Mouse (Mus musculus) left cerebral cortex, postnatal 25 days (tissue): Measurements from ENCODE around the gene Dot1l. TPM values are rescaled to one million over a fixed set of nuclear protein-coding genes. Genes with fewer than 3 reads are reported as not detected.
A peak's percentile ranks its signal among the peaks of the same experiment; 100 is the strongest.

Experiments
- DNase-seq, 2 experiments: peaks; one replicate each; pipeline ENCODE4 v3.0.0; 2022; ENCODE audit warnings: low spot score in 2 of 2, mixed read lengths in 1 of 2
- intact Hi-C: fragments of 180-260 bp; cut with DNase I; formaldehyde crosslinking; loops from one replicate; pipeline ENCODE4 v1.15.1; 2025
- total RNA-seq, 2 experiments: library from RNA; stranded (reverse); gene quantifications; 2 replicates each; pipeline ENCODE4 v1.2.3; 2021

The Dot1l gene
- total RNA-seq, 2 experiments from 2014 or later, result 46.5 to 56.0 TPM

- no peak for DNase-seq
- intact Hi-C loops, result loop anchor here (5.0 kb wide), 1 partner anchor 241 kb away; no protein-coding TSS in a partner anchor
These were observed 1.5 kb downstream of the Dot1l start for GRCm38 (mm10) chr10:80756509-80756908.

- intact Hi-C loops, result loop anchor here (5.0 kb wide), 1 partner anchor 240 kb away; no protein-coding TSS in a partner anchor
- peak; percentile 62 to 78 for DNase-seq
These were observed 2.0 kb downstream of the Dot1l start for GRCm38 (mm10) chr10:80756967-80757366.

- intact Hi-C loops, result loop anchor here (5.0 kb wide), 1 partner anchor 240 kb away; no protein-coding TSS in a partner anchor
- DNase-seq, result peak; percentile 51 to 67
These were observed 2.7 kb downstream of the Dot1l start for GRCm38 (mm10) chr10:80757717-80758116.

- DNase-seq, result peak in 1 of 2 experiments; percentile 68
- intact Hi-C loops, result loop anchor here (5.0 kb wide), 1 partner anchor 239 kb away; no protein-coding TSS in a partner anchor
These were observed 3.6 kb downstream of the Dot1l start for GRCm38 (mm10) chr10:80758651-80759050.

GRCm38 (mm10) chr10:80760596-80761524 lies 5.9 kb downstream of the Dot1l start:
- intact Hi-C loops, result no loop called here
- no peak for DNase-seq

- no peak for DNase-seq
- intact Hi-C loops, result no loop called here
These were observed 6.8 kb downstream of the Dot1l start for GRCm38 (mm10) chr10:80761821-80762220.

- intact Hi-C loops, result no loop called here
These were observed 8.5 kb downstream of the Dot1l start for GRCm38 (mm10) chr10:80763502-80763901.

GRCm38 (mm10) chr10:80765746-80766145 lies 10.7 kb downstream of the Dot1l start:
- DNase-seq, result no peak
- intact Hi-C loops, result no loop called here

More at GRCm38 (mm10) chr10:80763502-80763901, 8.5 kb downstream of the Dot1l start:
- DNase-seq, result no peak

- intact Hi-C loops, result no loop called here
- DNase-seq, result no peak
These were observed 11.3 kb downstream of the Dot1l start for GRCm38 (mm10) chr10:80766161-80766815.

GRCm38 (mm10) chr10:80768365-80768764 lies 13.4 kb downstream of the Dot1l start:
- DNase-seq, result no peak
- intact Hi-C loops, result no loop called here

GRCm38 (mm10) chr10:80773816-80774215 lies 18.8 kb downstream of the Dot1l start:
- no peak for DNase-seq
- intact Hi-C loops, result loop anchor here (1.0 kb wide), 1 partner anchor 27 kb away; no protein-coding TSS in a partner anchor

GRCm38 (mm10) chr10:80774549-80774948 lies 19.5 kb downstream of the Dot1l start:
- intact Hi-C loops, result loop anchor here (1.0 kb wide), 1 partner anchor 27 kb away; no protein-coding TSS in a partner anchor
- DNase-seq, result peak; percentile 88 to 97

- DNase-seq, result no peak
- intact Hi-C loops, result loop anchor here (1.0 kb wide), 1 partner anchor 28 kb away; no protein-coding TSS in a partner anchor
These were observed 20.0 kb downstream of the Dot1l start for GRCm38 (mm10) chr10:80774981-80775380.

GRCm38 (mm10) chr10:80775731-80776130 lies 20.7 kb downstream of the Dot1l start:
- DNase-seq, result no peak
- intact Hi-C loops, result no loop called here

- no peak for DNase-seq
- intact Hi-C loops, result no loop called here
These were observed 21.4 kb downstream of the Dot1l start for GRCm38 (mm10) chr10:80776358-80776869.

GRCm38 (mm10) chr10:80777123-80777522 lies 22.1 kb downstream of the Dot1l start:
- intact Hi-C loops, result loop anchor here (1.0 kb wide), 1 partner anchor 9 kb away; no protein-coding TSS in a partner anchor
- DNase-seq, result no peak

- DNase-seq, result no peak
- intact Hi-C loops, result no loop called here
These were observed 24.6 kb downstream of the Dot1l start for GRCm38 (mm10) chr10:80779565-80779964.

GRCm38 (mm10) chr10:80784302-80784701 lies 29.3 kb downstream of the Dot1l start:
- peak in 1 of 2 experiments; percentile 65 for DNase-seq
- intact Hi-C loops, result no loop called here

GRCm38 (mm10) chr10:80784871-80785270 lies 29.9 kb downstream of the Dot1l start:
- DNase-seq, result no peak
- intact Hi-C loops, result no loop called here

- DNase-seq, result no peak
- intact Hi-C loops, result loop anchor here (1.0 kb wide), 1 partner anchor 9 kb away; no protein-coding TSS in a partner anchor
These were observed 31.0 kb downstream of the Dot1l start for GRCm38 (mm10) chr10:80785963-80786362.
